Mouse (Mus musculus) duodenum, adult 2 months (tissue): Measurements from ENCODE around the gene Rpp14. TPM values are rescaled to one million over a fixed set of nuclear protein-coding genes. Genes with fewer than 3 reads are reported as not detected.

Experiments
- polyA plus RNA-seq: library from polyadenylated mRNA; depleted of rRNA; stranded (reverse); fragments of >200 nt; gene quantifications from 2 replicates; pipeline ENCODE4 v1.2.3, GENCODE M21; 2012; ENCODE audit warnings: low replicate concordance; rRNA removed

Rpp14 gene
- polyA plus RNA-seq: 1.2 and 2.5 TPM in 2 replicates

GRCm38 (mm10) chr14:8080165-8080679 lies at the start of gene Rpp14:
Rpp14 (plus strand) TSS chr14:8080367.

GRCm38 (mm10) chr14:8097978-8098686 lies 18.0 kb downstream of the Rpp14 start, which contains the start of gene Pxk:
Pxk (plus strand) TSS chr14:8098211.

Other genes with a start within 250 kb of the Rpp14 start
- not detected in 2 replicates for gene Gm45521, start 123.1 kb upstream of the Rpp14 start, polyA plus RNA-seq
- 5.6 and 17.6 TPM in 2 replicates for gene Dnase1l3, start 85.8 kb upstream of the Rpp14 start, polyA plus RNA-seq
- gene Abhd6, start 77.5 kb upstream of the Rpp14 start, polyA plus RNA-seq: 57.8 and 70.9 TPM in 2 replicates
- 16.0 and 24.8 TPM in 2 replicates for gene Pxk, start 17.8 kb downstream of the Rpp14 start, polyA plus RNA-seq
- gene Pdhb, start 92.7 kb downstream of the Rpp14 start, polyA plus RNA-seq: 17.0 and 21.9 TPM in 2 replicates
- 3.0 and 4.0 TPM in 2 replicates for gene Kctd6, start 133.8 kb downstream of the Rpp14 start, polyA plus RNA-seq
- 6.4 and 22.1 TPM in 2 replicates for gene Acox2, start 179.0 kb downstream of the Rpp14 start, polyA plus RNA-seq
- 0.32 and 0.39 TPM in 2 replicates for gene Fam107a, start 237.7 kb downstream of the Rpp14 start, polyA plus RNA-seq